Mouse (Mus musculus): ENCODE results near the gene Rnf31. TPM values are rescaled to one million over a fixed set of nuclear protein-coding genes. Genes with fewer than 3 reads are reported as not detected.
A peak's percentile ranks its signal among the peaks of the same experiment; 100 is the strongest.

The Rnf31 gene
- polyA plus RNA-seq, 1 experiment: 52.5 TPM

- Histone ChIP-seq H3K27ac (ENCODE audit: insufficient read depth, low read length) (no peak overlapping the region), H3K4me1 (ENCODE audit: control insufficient read depth, insufficient read depth, insufficient read length) (no peaks in the 10 kb centered on the region), H3K4me3 (ENCODE audit: extremely low read depth, insufficient read depth, insufficient read length) (no peak overlapping the region), H3K36me3 (ENCODE audit: control insufficient read depth, insufficient read depth, low read length) (no peaks in the 10 kb centered on the region), H3K27me3 (ENCODE audit: control insufficient read depth, insufficient read depth, low read length) (no peaks in the 10 kb centered on the region)
- no peak for DNase-seq (ENCODE audit: low read depth in 1 of 2, low spot score in 2 of 2)
- WGBS: 82% methylated on average over 2 of the region's 2 CpGs
- TF ChIP-seq POLR2A (IDR thresholded peaks at IDR 0.05; ENCODE audit: low read depth, low read length) (no peak), CTCF (IDR thresholded peaks at IDR 0.05; ENCODE audit: extremely low read depth, insufficient read depth, insufficient read length, insufficient replicate concordance) (no peak)
Observed at GRCm38 (mm10) chr14:55615876-55616275, 24.4 kb downstream of the Rnf31 start.

- no peak overlapping the region for H3K4me3 ChIP-seq (ENCODE audit: extremely low read depth, insufficient read depth, insufficient read length)
- no peaks in the 10 kb centered on the region for H3K36me3 ChIP-seq (ENCODE audit: control insufficient read depth, insufficient read depth, low read length)
- H3K27me3 ChIP-seq (ENCODE audit: control insufficient read depth, insufficient read depth, low read length): no peaks in the 10 kb centered on the region
- no peak for DNase-seq (ENCODE audit: low read depth in 1 of 2, low spot score in 2 of 2)
- TF ChIP-seq POLR2A (IDR thresholded peaks at IDR 0.05; ENCODE audit: low read depth, low read length): no peak
- no peak for TF ChIP-seq CTCF (IDR thresholded peaks at IDR 0.05; ENCODE audit: extremely low read depth, insufficient read depth, insufficient read length, insufficient replicate concordance)
- H3K4me1 ChIP-seq (ENCODE audit: control insufficient read depth, insufficient read depth, insufficient read length): no peaks in the 10 kb centered on the region
- 78% methylated on average over 2 of the region's 2 CpGs for WGBS
- no peak overlapping the region for H3K27ac ChIP-seq (ENCODE audit: insufficient read depth, low read length)
Observed at GRCm38 (mm10) chr14:55616844-55617243, 25.3 kb downstream of the Rnf31 start.

- Histone ChIP-seq H3K4me1 (ENCODE audit: control insufficient read depth, insufficient read depth, insufficient read length) (no peaks in the 10 kb centered on the region), H3K36me3 (ENCODE audit: control insufficient read depth, insufficient read depth, low read length) (no peaks in the 10 kb centered on the region), H3K27ac (ENCODE audit: insufficient read depth, low read length) (no peak within 1 kb of the TSS), H3K27me3 (ENCODE audit: control insufficient read depth, insufficient read depth, low read length) (no peaks in the 10 kb centered on the region), H3K4me3 (ENCODE audit: extremely low read depth, insufficient read depth, insufficient read length) (no peak within 1 kb of the TSS)
- no peak for TF ChIP-seq CTCF (IDR thresholded peaks at IDR 0.05; ENCODE audit: extremely low read depth, insufficient read depth, insufficient read length, insufficient replicate concordance)
- no peak for TF ChIP-seq POLR2A (IDR thresholded peaks at IDR 0.05; ENCODE audit: low read depth, low read length)
- WGBS: 35% methylated on average over 14 of the region's 21 CpGs
- no peak for DNase-seq (ENCODE audit: low read depth in 1 of 2, low spot score in 2 of 2)
Observed at GRCm38 (mm10) chr14:55617822-55618221, 26.3 kb downstream of the Rnf31 start, which contains the start of gene Rec8. Gene Rec8, plus strand, starts transcription at chr14:55618037.

- WGBS: 21% methylated on average over 22 of the region's 22 CpGs
- no peak overlapping the region for H3K27ac ChIP-seq (ENCODE audit: insufficient read depth, low read length)
Observed at GRCm38 (mm10) chr14:55618486-55619195, 27.1 kb downstream of the Rnf31 start.

GRCm38 (mm10) chr14:55628077-55628827 is 36.7 kb downstream of the Rnf31 start:
- TF ChIP-seq POLR2A (IDR thresholded peaks at IDR 0.05; ENCODE audit: low read depth, low read length) (no peak), CTCF (IDR thresholded peaks at IDR 0.05; ENCODE audit: extremely low read depth, insufficient read depth, insufficient read length, insufficient replicate concordance) (no peak)
- WGBS: 91% methylated on average over 27 of the region's 27 CpGs
- H3K36me3 ChIP-seq (ENCODE audit: control insufficient read depth, insufficient read depth, low read length): peaks cover 26% of the 10 kb centered on the region

More at GRCm38 (mm10) chr14:55618486-55619195, 27.1 kb downstream of the Rnf31 start:
- Histone ChIP-seq H3K4me3 (ENCODE audit: extremely low read depth, insufficient read depth, insufficient read length) (no peak overlapping the region), H3K27me3 (ENCODE audit: control insufficient read depth, insufficient read depth, low read length) (no peaks in the 10 kb centered on the region), H3K36me3 (ENCODE audit: control insufficient read depth, insufficient read depth, low read length) (no peaks in the 10 kb centered on the region), H3K4me1 (ENCODE audit: control insufficient read depth, insufficient read depth, insufficient read length) (no peaks in the 10 kb centered on the region)
- TF ChIP-seq POLR2A (IDR thresholded peaks at IDR 0.05; ENCODE audit: low read depth, low read length) (no peak), CTCF (IDR thresholded peaks at IDR 0.05; ENCODE audit: extremely low read depth, insufficient read depth, insufficient read length, insufficient replicate concordance) (no peak)
- no peak for DNase-seq (ENCODE audit: low read depth in 1 of 2, low spot score in 2 of 2)

GRCm38 (mm10) chr14:55629312-55629711 is 37.8 kb downstream of the Rnf31 start:
- no peaks in the 10 kb centered on the region for H3K27me3 ChIP-seq (ENCODE audit: control insufficient read depth, insufficient read depth, low read length)
- peak in 1 of 2 experiments; percentile 68 for DNase-seq (ENCODE audit: low read depth in 1 of 2, low spot score in 2 of 2)
- H3K27ac ChIP-seq (ENCODE audit: insufficient read depth, low read length): no peak overlapping the region
- no peak overlapping the region for H3K4me3 ChIP-seq (ENCODE audit: extremely low read depth, insufficient read depth, insufficient read length)
- H3K4me1 ChIP-seq (ENCODE audit: control insufficient read depth, insufficient read depth, insufficient read length): no peaks in the 10 kb centered on the region
- TF ChIP-seq POLR2A (IDR thresholded peaks at IDR 0.05; ENCODE audit: low read depth, low read length) (no peak), CTCF (IDR thresholded peaks at IDR 0.05; ENCODE audit: extremely low read depth, insufficient read depth, insufficient read length, insufficient replicate concordance) (peak; percentile 90; the same call in 1 of the 2 replicates)
- WGBS: 33% methylated on average over 5 of the region's 5 CpGs
- H3K36me3 ChIP-seq (ENCODE audit: control insufficient read depth, insufficient read depth, low read length): peaks cover 26% of the 10 kb centered on the region

More at GRCm38 (mm10) chr14:55628077-55628827, 36.7 kb downstream of the Rnf31 start:
- DNase-seq (ENCODE audit: low read depth in 1 of 2, low spot score in 2 of 2): no peak
- H3K4me1 ChIP-seq (ENCODE audit: control insufficient read depth, insufficient read depth, insufficient read length): no peaks in the 10 kb centered on the region
- H3K4me3 ChIP-seq (ENCODE audit: extremely low read depth, insufficient read depth, insufficient read length): no peak overlapping the region
- no peak overlapping the region for H3K27ac ChIP-seq (ENCODE audit: insufficient read depth, low read length)
- H3K27me3 ChIP-seq (ENCODE audit: control insufficient read depth, insufficient read depth, low read length): no peaks in the 10 kb centered on the region
